Mouse (Mus musculus) right cerebral cortex, postnatal 4 days (tissue): Measurements from ENCODE around the gene Olfr750.

Experiments
- DNase-seq: peaks from one replicate; pipeline ENCODE4 v3.0.0-alpha.2; 2022

Olfr750 gene

DNA sequence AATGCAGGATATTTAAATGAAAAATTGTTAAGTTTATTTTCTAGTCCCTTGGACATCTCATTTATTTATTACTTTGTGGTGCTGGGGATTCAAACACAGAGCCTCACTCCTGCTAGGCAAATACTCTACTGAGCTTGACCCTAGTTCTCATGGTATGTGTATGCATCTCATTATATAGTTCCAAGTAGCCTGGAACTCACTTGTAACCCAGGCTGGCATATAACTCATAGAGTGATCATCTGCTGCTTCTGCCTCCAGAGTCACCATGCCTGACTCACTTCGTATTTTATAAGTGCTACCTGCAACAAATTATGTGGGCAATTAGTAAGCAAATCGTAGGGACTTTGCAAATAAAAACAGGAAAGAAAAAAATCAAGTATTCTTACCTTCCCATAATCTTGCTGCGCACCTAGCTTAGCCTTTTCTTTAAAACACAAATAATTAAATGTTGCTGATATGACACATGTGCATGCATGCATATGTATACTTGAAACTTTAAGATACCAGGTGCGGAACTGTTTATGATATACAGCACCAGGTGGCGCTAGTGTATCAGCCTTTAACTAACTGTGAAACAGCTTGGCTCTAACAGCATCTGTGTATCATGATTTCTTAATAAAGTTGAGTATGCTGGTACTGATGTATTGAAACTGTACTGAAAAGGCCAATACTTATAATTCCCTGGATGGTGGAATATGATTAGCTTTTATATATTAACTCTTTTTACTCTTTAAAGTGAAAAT, 47.7 kb downstream of the Olfr750 start:
- peak; percentile 47 for DNase-seq

DNA sequence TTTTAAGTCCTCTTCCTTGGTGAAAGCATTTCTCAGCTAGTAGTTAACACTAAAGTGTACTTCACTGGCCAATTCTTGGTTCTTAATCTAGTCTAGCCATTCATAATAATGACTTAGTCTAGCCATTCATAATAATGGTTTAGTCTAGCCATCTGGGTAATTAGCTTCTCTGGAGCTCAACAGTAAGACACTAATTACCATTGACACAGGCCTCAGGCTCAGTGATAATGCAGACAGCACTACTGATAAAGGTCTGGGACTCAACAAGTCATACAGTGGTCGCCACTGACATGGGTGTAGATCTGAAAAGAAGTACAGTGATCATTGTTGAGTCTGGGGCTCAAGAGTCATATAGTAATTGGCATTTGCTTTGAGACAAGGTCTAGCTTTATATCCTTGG, 49.4 kb downstream of the Olfr750 start:
- DNase-seq = no peak

- no peak for DNase-seq
Measured at GRCm38 (mm10) chr14:51023457-51023856, 50.8 kb downstream of the Olfr750 start.

DNA sequence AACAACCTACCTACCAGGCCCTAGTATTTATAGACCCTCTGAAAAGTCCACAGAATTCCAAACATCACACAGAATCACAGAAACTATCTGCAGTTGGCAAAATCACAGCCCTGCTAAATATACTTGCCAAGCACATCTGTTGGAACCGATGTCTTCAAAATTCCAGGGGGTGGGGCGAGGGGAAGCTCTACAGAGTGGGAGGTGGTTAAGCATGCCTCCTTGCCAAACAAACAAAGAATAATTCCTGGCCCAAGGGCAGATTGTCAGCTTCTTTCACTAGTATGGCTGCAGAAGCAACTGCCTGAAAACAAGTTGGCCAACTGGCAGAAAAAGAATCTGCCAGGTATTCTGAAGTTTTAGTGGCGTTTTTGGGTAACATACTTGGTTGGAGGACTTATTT, 57.0 kb downstream of the Olfr750 start:
- DNase-seq = no peak
